Mouse (Mus musculus) hindbrain, embryonic 10.5 days (tissue): ENCODE data around the gene Pex7. TPM values are rescaled to one million over a fixed set of nuclear protein-coding genes. Genes with fewer than 3 reads are reported as not detected.
"Not testable (repeated sequence)": the region's sequence is repeated elsewhere in the genome, so short reads cannot be mapped to it uniquely, and the experiment has no call there.

Experiments used
- DNase-seq: peaks from one replicate; pipeline ENCODE4 v3.0.0-alpha.2; 2017; ENCODE audit warnings: low spot score
- H3K27ac ChIP-seq: fragments of 300-500 bp; sonication (generic); 2 replicates; pipeline ENCODE4 v1.5.1; 2016; ENCODE audit warnings: mild to moderate bottlenecking, moderate library complexity
- H3K27me3 ChIP-seq: fragments of 300-500 bp; sonication (generic); 2 replicates; pipeline ENCODE4 v1.6.1; 2016; ENCODE audit warnings: mild to moderate bottlenecking; ENCODE audit not compliant: poor library complexity, insufficient read depth, severe bottlenecking
- H3K36me3 ChIP-seq: fragments of 300-500 bp; sonication (generic); 2 replicates; pipeline ENCODE4 v1.6.1; 2016; ENCODE audit warnings: mild to moderate bottlenecking, moderate library complexity
- H3K4me1 ChIP-seq: fragments of 300-500 bp; sonication (generic); replicated peaks from 2 replicates; pipeline ENCODE4 v1.6.1; 2016; ENCODE audit warnings: mild to moderate bottlenecking
- H3K4me3 ChIP-seq: fragments of 300-500 bp; sonication (generic); 2 replicates; pipeline ENCODE4 v1.5.1; 2016; ENCODE audit warnings: mild to moderate bottlenecking, moderate library complexity
- H3K9me3 ChIP-seq: fragments of 300-500 bp; sonication (generic); 2 replicates; pipeline ENCODE4 v1.6.1; 2016; ENCODE audit warnings: mild to moderate bottlenecking, moderate library complexity
- WGBS: fragments of 180-500 bp; shearing (Covaris S2); methylation state at CpG from one replicate; pipeline ENCODE4 v1.1.7; 2016; 5-methylcytosine and 5-hydroxymethylcytosine counted together
- polyA plus RNA-seq: library from polyadenylated mRNA; unstranded; fragments of >200 nt; fragmentation: Nextera tagmentation; extraction: Ambion mirVana; gene quantifications from 2 replicates; pipeline ENCODE4 v1.2.1, GENCODE M21; 2016

Gene Pex7
- polyA plus RNA-seq, 1 experiment from 2014 or later: 31.7 TPM

- H3K4me3 ChIP-seq, H3K27ac ChIP-seq, H3K9me3 ChIP-seq, H3K27me3 ChIP-seq, H3K36me3 ChIP-seq, DNase-seq, H3K4me1 ChIP-seq: not testable (repeated sequence)
- 95% methylated on average over 4 of the region's 4 CpGs for WGBS
These were observed 19.0 kb upstream of the Pex7 start for GRCm38 (mm10) chr10:19926391-19926897.

DNA sequence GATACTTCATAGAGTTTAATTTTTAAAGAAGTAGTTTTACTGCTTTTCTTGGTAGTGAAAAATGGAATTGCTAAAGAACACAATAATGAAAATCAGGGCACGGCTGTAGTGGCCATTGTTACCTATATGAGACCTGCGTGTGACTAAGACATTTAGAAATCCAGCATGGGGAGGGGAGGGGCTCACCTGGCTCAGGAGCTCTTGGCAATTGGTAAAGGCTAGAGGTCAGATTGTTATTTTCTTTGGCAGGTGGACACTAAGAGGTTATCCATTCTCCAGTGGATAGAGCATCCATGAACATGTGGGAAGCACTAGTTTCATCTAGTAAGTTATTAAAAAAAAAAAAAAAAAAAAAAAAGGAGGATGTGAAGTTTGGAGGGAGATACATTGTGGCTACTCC, 16.8 kb upstream of the Pex7 start:
- no peak overlapping the region for H3K4me3 ChIP-seq
- no peak overlapping the region for H3K27ac ChIP-seq
- no peaks in the 10 kb centered on the region for H3K9me3 ChIP-seq
- H3K4me1 ChIP-seq: no peaks in the 10 kb centered on the region
- WGBS: 84% methylated on average over 2 of the region's 2 CpGs
- no peaks in the 10 kb centered on the region for H3K27me3 ChIP-seq
- DNase-seq: no peak
- H3K36me3 ChIP-seq: no peaks in the 10 kb centered on the region

GRCm38 (mm10) chr10:19922410-19922809, 14.9 kb upstream of the Pex7 start:
- Histone ChIP-seq H3K4me3 (no peak overlapping the region), H3K27me3 (no peaks in the 10 kb centered on the region), H3K27ac (no peak overlapping the region), H3K4me1 (no peaks in the 10 kb centered on the region), H3K9me3 (no peaks in the 10 kb centered on the region), H3K36me3 (no peaks in the 10 kb centered on the region)
- WGBS: 68% methylated on average over 4 of the region's 4 CpGs
- DNase-seq: no peak

DNA sequence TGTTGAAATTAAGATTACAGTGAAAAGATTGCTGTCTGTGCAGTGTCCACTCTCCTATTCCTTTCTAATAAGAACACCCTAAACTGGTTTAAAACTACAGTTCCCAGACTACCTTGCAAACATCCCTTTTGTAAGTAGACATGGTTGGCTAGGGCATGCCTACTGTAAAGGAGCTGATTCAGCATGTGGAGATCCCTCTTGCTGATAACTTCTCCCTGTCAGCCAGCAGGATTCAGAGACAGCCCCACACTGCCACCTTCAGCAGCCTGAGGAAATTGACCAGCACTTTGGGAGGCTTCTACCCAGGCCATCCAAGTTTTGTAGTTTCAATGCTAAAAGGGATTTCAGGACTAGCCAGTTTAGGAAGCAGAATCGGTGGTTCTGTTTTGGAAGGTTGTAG, 7.8 kb upstream of the Pex7 start:
- DNase-seq: no peak
- H3K4me3 ChIP-seq: no peak overlapping the region
- no peaks in the 10 kb centered on the region for H3K36me3 ChIP-seq
- H3K4me1 ChIP-seq: no peaks in the 10 kb centered on the region
- H3K27me3 ChIP-seq: 0 out of 2 replicates have a peak, but pooled peaks cover under 1% of the 10 kb centered on the region
- 60% methylated on average over 1 of the region's 1 CpGs for WGBS
- H3K27ac ChIP-seq: no peak overlapping the region
- H3K9me3 ChIP-seq: no peaks in the 10 kb centered on the region

- Histone ChIP-seq H3K36me3 (no peaks in the 10 kb centered on the region), H3K4me3 (no peak overlapping the region), H3K9me3 (no peaks in the 10 kb centered on the region), H3K27me3 (peaks cover 7% of the 10 kb centered on the region; the same call in 1 of the 2 replicates), H3K27ac (no peak overlapping the region), H3K4me1 (no peaks in the 10 kb centered on the region)
- 86% methylated on average over 4 of the region's 4 CpGs for WGBS
- DNase-seq: no peak
These were observed 6.3 kb upstream of the Pex7 start for GRCm38 (mm10) chr10:19913806-19914205.

DNA sequence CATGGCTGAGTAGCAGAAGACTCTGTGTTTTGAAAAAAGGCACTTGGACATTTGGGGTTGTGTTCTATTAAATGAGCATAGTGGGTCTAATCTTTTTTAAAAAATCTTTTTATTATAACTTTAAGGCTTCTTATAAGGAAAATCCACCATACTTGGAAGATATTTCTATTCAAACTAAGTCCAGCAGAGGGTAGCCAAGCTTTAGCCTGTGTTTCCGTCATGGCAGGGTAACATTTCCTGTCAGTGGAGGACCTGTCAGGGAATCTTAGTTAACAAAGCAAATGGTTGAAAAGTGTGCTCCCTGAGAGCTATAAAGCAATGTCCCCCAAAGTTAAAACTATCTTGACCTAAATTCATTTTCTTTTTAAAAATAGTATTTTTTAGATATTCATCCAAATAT, 4.1 kb upstream of the Pex7 start:
- Histone ChIP-seq H3K9me3 (no peaks in the 10 kb centered on the region), H3K36me3 (no peaks in the 10 kb centered on the region), H3K4me3 (no peak overlapping the region), H3K27ac (no peak overlapping the region), H3K4me1 (peaks cover 5% of the 10 kb centered on the region; the same call in 1 of the 2 replicates), H3K27me3 (peaks cover 7% of the 10 kb centered on the region; the same call in 1 of the 2 replicates)
- 51% methylated on average over 1 of the region's 1 CpGs for WGBS
- no peak for DNase-seq

GRCm38 (mm10) chr10:19910516-19910915, 3.0 kb upstream of the Pex7 start:
- H3K4me1 ChIP-seq: peaks cover 5% of the 10 kb centered on the region; the same call in 1 of the 2 replicates
- 83% methylated on average over 2 of the region's 2 CpGs for WGBS
- H3K27ac ChIP-seq: no peak overlapping the region
- peaks cover 7% of the 10 kb centered on the region; the same call in 1 of the 2 replicates for H3K27me3 ChIP-seq
- H3K36me3 ChIP-seq: no peaks in the 10 kb centered on the region
- no peak overlapping the region for H3K4me3 ChIP-seq
- no peaks in the 10 kb centered on the region for H3K9me3 ChIP-seq
- no peak for DNase-seq

- WGBS: 75% methylated on average over 2 of the region's 2 CpGs
- no peaks in the 10 kb centered on the region for H3K36me3 ChIP-seq
- DNase-seq: no peak
- no peaks in the 10 kb centered on the region for H3K9me3 ChIP-seq
- no peak overlapping the region for H3K4me3 ChIP-seq
- peak overlapping the region; percentile 98; the same call in 1 of the 2 replicates for H3K27ac ChIP-seq
- H3K4me1 ChIP-seq: peaks cover 5% of the 10 kb centered on the region; the same call in 1 of the 2 replicates
- peaks cover 7% of the 10 kb centered on the region; the same call in 1 of the 2 replicates for H3K27me3 ChIP-seq
These were observed 587 bp upstream of the Pex7 start for GRCm38 (mm10) chr10:19908076-19908475.

DNA sequence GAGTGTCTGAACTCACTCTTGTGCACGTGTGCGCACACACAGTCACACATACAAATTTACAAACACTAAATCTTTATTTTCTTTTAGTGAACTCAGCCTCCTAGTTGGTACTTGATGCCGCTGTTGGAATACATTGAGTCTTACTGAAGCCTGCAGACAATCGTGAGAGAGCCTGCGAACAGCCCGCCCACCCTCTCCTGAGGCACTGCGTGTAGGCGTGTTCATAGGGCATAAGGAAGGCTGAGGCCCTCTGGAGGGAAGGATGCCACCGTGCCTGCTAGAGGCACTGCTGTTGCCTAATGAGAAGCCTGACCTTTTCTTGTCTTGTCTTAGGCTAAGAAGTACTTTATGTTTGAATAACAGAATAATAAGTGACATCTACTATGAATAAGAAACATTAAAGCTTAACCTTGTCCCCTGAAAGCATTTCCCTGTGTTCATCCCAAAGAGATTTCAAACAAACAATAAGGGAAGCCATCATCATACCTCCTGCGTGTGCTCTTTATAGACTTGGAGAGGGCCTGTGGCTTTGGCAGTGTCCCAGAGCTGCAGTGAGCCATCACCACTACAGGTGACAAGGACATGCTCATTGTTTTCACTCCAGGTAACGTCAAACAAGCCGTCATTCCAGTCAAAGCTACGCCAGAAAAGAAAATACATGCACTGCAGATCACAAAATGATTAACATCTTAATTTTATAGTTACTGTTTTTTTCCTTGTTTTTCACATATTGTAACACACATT, 3.2 kb downstream of the Pex7 start:
- Histone ChIP-seq H3K27me3 (no peaks in the 10 kb centered on the region), H3K9me3 (no peaks in the 10 kb centered on the region), H3K4me1 (peaks cover 5% of the 10 kb centered on the region; the same call in 1 of the 2 replicates), H3K36me3 (peaks cover 12% of the 10 kb centered on the region), H3K27ac (no peak overlapping the region), H3K4me3 (no peak overlapping the region)
- no peak for DNase-seq
- WGBS: 84% methylated on average over 13 of the region's 13 CpGs

DNA sequence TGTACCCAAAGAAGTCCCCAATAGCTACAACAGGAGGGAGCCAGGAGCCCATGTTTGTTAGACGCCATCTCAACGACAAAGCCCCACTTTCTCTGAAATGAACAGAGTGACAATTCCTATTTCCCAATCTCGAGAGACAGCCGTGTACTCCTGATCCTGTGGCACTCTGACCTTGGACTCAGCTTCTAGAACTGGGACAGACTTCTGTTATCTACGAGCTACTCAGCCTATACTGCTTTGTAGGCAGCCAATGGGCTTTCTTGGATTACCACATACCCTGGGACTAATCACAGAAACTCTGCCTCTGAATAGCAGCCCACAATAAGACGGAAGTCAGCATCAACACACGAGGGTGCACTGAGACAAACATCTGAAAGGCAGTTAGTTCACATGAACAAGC, 5.5 kb downstream of the Pex7 start:
- peaks cover 15% of the 10 kb centered on the region for H3K36me3 ChIP-seq
- no peaks in the 10 kb centered on the region for H3K27me3 ChIP-seq
- H3K4me3 ChIP-seq: no peak overlapping the region
- H3K4me1 ChIP-seq: peaks cover 1% of the 10 kb centered on the region; the same call in 1 of the 2 replicates
- no peak for DNase-seq
- 87% methylated on average over 7 of the region's 7 CpGs for WGBS
- H3K27ac ChIP-seq: no peak overlapping the region
- H3K9me3 ChIP-seq: no peaks in the 10 kb centered on the region

- Histone ChIP-seq H3K4me1 (no peaks in the 10 kb centered on the region), H3K36me3 (peaks cover 15% of the 10 kb centered on the region), H3K27ac (no peak overlapping the region), H3K9me3 (no peaks in the 10 kb centered on the region), H3K4me3 (no peak overlapping the region), H3K27me3 (no peaks in the 10 kb centered on the region)
- DNase-seq: no peak
- 75% methylated on average over 2 of the region's 2 CpGs for WGBS
These were observed 7.3 kb downstream of the Pex7 start for GRCm38 (mm10) chr10:19900191-19900590.

GRCm38 (mm10) chr10:19893976-19894375, 13.5 kb downstream of the Pex7 start:
- WGBS: 21% methylated on average over 4 of the region's 4 CpGs
- H3K4me3 ChIP-seq: no peak overlapping the region
- H3K27ac ChIP-seq: no peak overlapping the region
- 0 out of 2 replicates have a peak, but pooled peaks cover 7% of the 10 kb centered on the region for H3K36me3 ChIP-seq
- H3K4me1 ChIP-seq: no peaks in the 10 kb centered on the region
- DNase-seq: peak; percentile 25
- H3K9me3 ChIP-seq: no peaks in the 10 kb centered on the region
- no peaks in the 10 kb centered on the region for H3K27me3 ChIP-seq

GRCm38 (mm10) chr10:19893146-19893545, 14.3 kb downstream of the Pex7 start:
- Histone ChIP-seq H3K4me1 (no peaks in the 10 kb centered on the region), H3K4me3 (no peak overlapping the region), H3K36me3 (peaks cover 11% of the 10 kb centered on the region), H3K27me3 (no peaks in the 10 kb centered on the region), H3K9me3 (no peaks in the 10 kb centered on the region), H3K27ac (no peak overlapping the region)
- 84% methylated on average over 6 of the region's 6 CpGs for WGBS
- no peak for DNase-seq
